Mouse (Mus musculus): Measurements from ENCODE around the gene Engase. TPM values are rescaled to one million over a fixed set of nuclear protein-coding genes. Genes with fewer than 3 reads are reported as not detected.

The Engase gene
- polyA plus RNA-seq, 1 experiment from 2014 or later, result 4.8 TPM

DNA sequence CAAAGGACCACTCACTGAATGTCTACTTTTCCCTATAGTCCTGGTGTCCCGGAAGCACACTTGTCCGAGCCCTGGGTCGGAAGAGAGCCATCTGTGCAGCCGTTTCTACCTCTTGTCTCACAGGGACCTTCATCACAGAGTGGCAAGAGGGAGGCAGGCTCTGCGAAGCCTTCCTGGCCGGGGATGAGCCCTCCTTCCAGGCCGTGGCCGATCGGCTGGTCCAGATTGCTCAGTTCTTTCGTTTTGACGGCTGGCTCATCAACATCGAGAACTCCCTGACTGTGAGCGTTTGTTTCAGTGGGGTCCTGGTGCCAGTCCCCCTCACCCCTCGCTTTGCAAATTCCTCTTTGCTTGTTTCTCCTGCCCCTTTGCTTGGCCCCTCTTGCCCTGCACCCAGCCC, 5.1 kb downstream of the Engase start:
- no peaks in the 10 kb centered on the region for H3K9me3 ChIP-seq (ENCODE audit: control insufficient read depth, low read length)
- 86% methylated on average over 14 of the region's 14 CpGs for WGBS
- no peak overlapping the region for H3K4me2 ChIP-seq (ENCODE audit: low read length)
- no peak overlapping the region for H3K4me3 ChIP-seq (ENCODE audit: control insufficient read depth in 1 of 2, insufficient read depth in 1 of 2, low read depth in 1 of 2, low read length in 2 of 2)
- peaks cover 3 to 4% of the 10 kb centered on the region in 2 experiments; a peak in 1 of 4 replicates for H3K4me1 ChIP-seq (ENCODE audit: control insufficient read depth in 2 of 2, insufficient read depth in 2 of 2, low read length in 2 of 2)
- no peak overlapping the region for H3K27ac ChIP-seq (replicated peaks in 1 of 2; ENCODE audit: control insufficient read depth in 1 of 2, insufficient read depth in 1 of 2, low read depth in 2 of 2, low read length in 2 of 2)
- peaks cover 36% of the 10 kb centered on the region for H3K36me3 ChIP-seq (ENCODE audit: control insufficient read depth, insufficient read depth, low read length)
- no peak for ATAC-seq (ENCODE audit: insufficient number of reproducible peaks, insufficient read depth, low FRiP score, low read depth)
- H3K27me3 ChIP-seq (ENCODE audit: control insufficient read depth, insufficient read depth, low read length), result no peaks in the 10 kb centered on the region
- H3K9ac ChIP-seq (ENCODE audit: low read length), result no peak overlapping the region

DNA sequence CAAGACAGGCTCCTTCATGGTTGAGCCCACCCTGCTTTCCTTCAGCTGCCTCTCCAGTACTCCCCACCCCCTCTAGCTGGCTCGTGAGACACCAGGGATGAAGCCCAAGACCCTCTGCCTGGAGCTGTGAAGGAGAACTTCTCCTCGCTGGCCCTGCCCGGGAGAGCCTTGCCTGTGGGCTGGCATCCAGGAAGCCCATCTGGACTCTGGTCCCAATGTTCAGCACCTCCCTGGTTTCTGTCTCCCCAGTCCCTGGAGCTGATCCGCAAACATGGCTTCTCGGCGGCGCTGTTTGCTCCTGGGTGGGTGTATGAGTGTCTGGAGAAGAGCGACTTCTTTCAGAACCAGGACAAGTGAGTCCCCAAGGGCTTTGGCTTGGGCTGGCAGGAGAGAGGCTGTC, 7.5 kb downstream of the Engase start:
- 73% methylated on average over 8 of the region's 8 CpGs for WGBS

DNA sequence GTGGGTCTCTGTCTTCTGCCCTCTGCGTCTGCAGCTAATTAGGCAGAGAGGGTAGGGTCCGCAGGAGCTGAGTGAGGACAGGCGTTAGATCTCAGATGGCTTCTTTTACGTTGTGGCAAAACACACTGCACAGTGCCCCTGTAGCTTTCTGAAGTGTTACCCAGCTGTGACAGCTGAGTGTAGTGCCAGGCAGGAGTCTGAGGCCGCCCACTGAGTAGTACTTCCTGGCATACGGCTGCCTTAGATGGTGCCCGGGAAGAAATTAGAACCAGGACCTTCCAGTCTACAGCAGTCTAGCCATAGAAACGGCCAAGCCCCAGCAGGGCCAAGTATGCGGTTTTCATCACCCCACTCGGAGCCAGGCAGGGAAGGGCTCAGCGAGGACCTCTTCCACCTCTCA, 8.7 kb downstream of the Engase start:
- Histone ChIP-seq H3K36me3 (ENCODE audit: control insufficient read depth, insufficient read depth, low read length) (peaks cover 39% of the 10 kb centered on the region), H3K27me3 (ENCODE audit: control insufficient read depth, insufficient read depth, low read length) (peaks cover 2% of the 10 kb centered on the region; the same call in 1 of the 2 replicates), H3K27ac (replicated peaks in 1 of 2; ENCODE audit: control insufficient read depth in 1 of 2, insufficient read depth in 1 of 2, low read depth in 2 of 2, low read length in 2 of 2) (no peak overlapping the region), H3K4me2 (ENCODE audit: low read length) (no peak overlapping the region), H3K9ac (ENCODE audit: low read length) (no peak overlapping the region), H3K9me3 (ENCODE audit: control insufficient read depth, low read length) (no peaks in the 10 kb centered on the region), H3K4me3 (ENCODE audit: control insufficient read depth in 1 of 2, insufficient read depth in 1 of 2, low read depth in 1 of 2, low read length in 2 of 2) (no peak overlapping the region), H3K4me1 (ENCODE audit: control insufficient read depth in 2 of 2, insufficient read depth in 2 of 2, low read length in 2 of 2) (peaks cover 0 to under 1% of the 10 kb centered on the region in 2 experiments; a peak in 1 of 4 replicates)
- ATAC-seq (ENCODE audit: insufficient number of reproducible peaks, insufficient read depth, low FRiP score, low read depth), result no peak
- 56% methylated on average over 11 of the region's 11 CpGs for WGBS

More for the DNA sequence above, 7.5 kb downstream of the Engase start:
- H3K36me3 ChIP-seq (ENCODE audit: control insufficient read depth, insufficient read depth, low read length), result peaks cover 45% of the 10 kb centered on the region
- H3K27me3 ChIP-seq (ENCODE audit: control insufficient read depth, insufficient read depth, low read length), result no peaks in the 10 kb centered on the region
- no peak overlapping the region for H3K27ac ChIP-seq (replicated peaks in 1 of 2; ENCODE audit: control insufficient read depth in 1 of 2, insufficient read depth in 1 of 2, low read depth in 2 of 2, low read length in 2 of 2)
- no peak overlapping the region for H3K4me2 ChIP-seq (ENCODE audit: low read length)
- no peak overlapping the region for H3K4me3 ChIP-seq (ENCODE audit: control insufficient read depth in 1 of 2, insufficient read depth in 1 of 2, low read depth in 1 of 2, low read length in 2 of 2)
- ATAC-seq (ENCODE audit: insufficient number of reproducible peaks, insufficient read depth, low FRiP score, low read depth), result no peak
- H3K9me3 ChIP-seq (ENCODE audit: control insufficient read depth, low read length), result no peaks in the 10 kb centered on the region
- no peaks in the 10 kb centered on the region for H3K4me1 ChIP-seq (ENCODE audit: control insufficient read depth in 2 of 2, insufficient read depth in 2 of 2, low read length in 2 of 2)
- no peak overlapping the region for H3K9ac ChIP-seq (ENCODE audit: low read length)

DNA sequence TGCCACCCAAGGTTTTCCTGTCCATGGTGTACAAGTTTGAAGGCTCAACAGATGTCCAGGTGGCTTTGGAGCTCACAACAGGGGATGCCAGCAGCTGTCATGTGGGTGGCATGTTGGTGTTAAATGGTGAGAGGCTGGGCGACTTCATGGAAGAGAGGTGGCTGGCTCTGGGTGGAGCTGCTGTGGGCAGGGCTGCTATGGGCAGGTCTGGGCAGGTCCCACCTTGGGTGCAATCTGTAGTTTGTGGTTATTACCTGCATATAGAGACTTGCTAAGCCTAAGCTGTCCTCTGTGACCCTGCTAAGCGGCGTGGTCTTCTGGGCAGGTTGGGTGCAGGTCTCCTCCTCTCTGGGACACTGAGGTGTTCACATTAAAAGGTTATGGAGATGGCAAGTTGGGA, 9.2 kb downstream of the Engase start:
- Histone ChIP-seq H3K9me3 (ENCODE audit: control insufficient read depth, low read length) (no peaks in the 10 kb centered on the region), H3K36me3 (ENCODE audit: control insufficient read depth, insufficient read depth, low read length) (peaks cover 39% of the 10 kb centered on the region), H3K27ac (replicated peaks in 1 of 2; ENCODE audit: control insufficient read depth in 1 of 2, insufficient read depth in 1 of 2, low read depth in 2 of 2, low read length in 2 of 2) (no peak overlapping the region), H3K4me1 (ENCODE audit: control insufficient read depth in 2 of 2, insufficient read depth in 2 of 2, low read length in 2 of 2) (peaks cover 2 to 4% of the 10 kb centered on the region in 2 experiments; a peak in 2 of 4 replicates), H3K4me2 (ENCODE audit: low read length) (no peak overlapping the region), H3K4me3 (ENCODE audit: control insufficient read depth in 1 of 2, insufficient read depth in 1 of 2, low read depth in 1 of 2, low read length in 2 of 2) (no peak overlapping the region), H3K27me3 (ENCODE audit: control insufficient read depth, insufficient read depth, low read length) (peaks cover 5% of the 10 kb centered on the region; the same call in 1 of the 2 replicates), H3K9ac (ENCODE audit: low read length) (no peak overlapping the region)
- WGBS, result 81% methylated on average over 3 of the region's 3 CpGs
- no peak for ATAC-seq (ENCODE audit: insufficient number of reproducible peaks, insufficient read depth, low FRiP score, low read depth)

DNA sequence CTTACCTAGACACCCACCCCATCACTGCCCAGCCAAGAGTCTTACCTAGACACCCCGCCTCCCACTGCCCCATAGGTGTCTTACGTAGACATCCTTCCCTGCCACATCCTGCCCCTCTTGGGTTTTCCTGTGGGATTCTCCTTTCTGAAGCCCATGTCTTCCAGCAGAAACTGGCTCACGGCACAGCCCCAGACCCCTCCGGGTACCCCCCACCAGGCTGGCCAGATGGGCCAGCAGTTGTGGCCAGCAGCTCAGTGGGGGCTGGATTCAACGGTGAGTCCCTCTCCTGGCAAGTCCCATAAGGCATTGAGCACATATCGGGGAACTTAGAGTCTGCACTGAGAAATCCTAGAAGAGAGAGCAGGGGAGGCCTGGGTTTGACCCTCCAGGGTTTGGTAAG, 9.7 kb downstream of the Engase start:
- H3K27me3 ChIP-seq (ENCODE audit: control insufficient read depth, insufficient read depth, low read length), result peaks cover 5% of the 10 kb centered on the region
- H3K36me3 ChIP-seq (ENCODE audit: control insufficient read depth, insufficient read depth, low read length), result peaks cover 39% of the 10 kb centered on the region
- H3K4me2 ChIP-seq (ENCODE audit: low read length), result no peak overlapping the region
- H3K9ac ChIP-seq (ENCODE audit: low read length), result no peak overlapping the region
- H3K4me3 ChIP-seq (ENCODE audit: control insufficient read depth in 1 of 2, insufficient read depth in 1 of 2, low read depth in 1 of 2, low read length in 2 of 2), result no peak overlapping the region
- ATAC-seq (ENCODE audit: insufficient number of reproducible peaks, insufficient read depth, low FRiP score, low read depth), result no peak
- H3K4me1 ChIP-seq (ENCODE audit: control insufficient read depth in 2 of 2, insufficient read depth in 2 of 2, low read length in 2 of 2), result peaks cover 2 to 4% of the 10 kb centered on the region in 2 experiments; a peak in 2 of 4 replicates
- H3K27ac ChIP-seq (replicated peaks in 1 of 2; ENCODE audit: control insufficient read depth in 1 of 2, insufficient read depth in 1 of 2, low read depth in 2 of 2, low read length in 2 of 2), result no peak overlapping the region
- no peaks in the 10 kb centered on the region for H3K9me3 ChIP-seq (ENCODE audit: control insufficient read depth, low read length)
- WGBS, result 78% methylated on average over 6 of the region's 6 CpGs

DNA sequence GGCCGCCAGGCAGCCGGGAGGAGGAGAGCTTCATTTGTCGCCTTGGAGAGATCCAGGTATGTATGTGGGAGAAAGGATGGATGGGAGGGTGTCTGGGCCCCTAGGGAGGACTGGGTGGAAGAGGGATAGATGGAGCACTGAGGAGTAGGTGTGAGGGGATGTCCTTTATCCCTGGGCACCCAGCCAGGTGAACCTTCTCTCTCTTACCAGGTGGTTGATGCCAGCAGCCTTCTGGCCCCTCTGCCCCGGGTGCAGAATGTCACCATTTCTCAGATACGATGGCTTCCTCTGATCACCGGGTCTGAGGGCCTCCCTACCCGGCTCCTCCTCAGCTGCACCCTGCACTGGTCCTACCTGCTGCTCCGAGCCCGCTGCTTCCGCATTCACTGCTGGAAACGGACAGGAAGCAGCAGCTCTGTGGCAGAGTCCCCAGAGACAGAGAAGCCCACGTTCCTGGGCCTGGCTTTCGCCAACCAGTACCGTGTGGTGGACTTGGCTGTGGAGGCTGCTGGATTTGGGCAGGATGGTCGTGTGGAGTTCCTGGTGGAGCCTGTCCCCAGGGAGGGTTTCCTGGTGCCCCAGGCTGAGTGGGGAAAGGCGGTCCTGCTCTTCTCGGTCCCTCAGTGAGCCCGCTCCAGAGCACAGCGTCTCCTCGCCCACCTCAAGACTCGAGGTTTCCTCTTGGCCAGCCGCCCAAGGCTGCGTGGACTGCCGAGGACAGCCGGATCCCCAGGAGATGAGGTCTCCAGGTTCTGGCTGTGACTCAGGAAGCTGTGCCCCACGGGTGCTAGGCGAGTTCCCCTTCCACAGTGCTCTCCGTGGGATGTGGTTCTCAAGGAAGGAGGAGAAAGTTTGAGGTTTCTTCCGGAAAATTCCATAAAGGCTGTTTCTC, 10.5 kb downstream of the Engase start:
- Histone ChIP-seq H3K9ac (ENCODE audit: low read length) (no peak overlapping the region), H3K4me3 (ENCODE audit: control insufficient read depth in 1 of 2, insufficient read depth in 1 of 2, low read depth in 1 of 2, low read length in 2 of 2) (no peak overlapping the region), H3K9me3 (ENCODE audit: control insufficient read depth, low read length) (no peaks in the 10 kb centered on the region), H3K27me3 (ENCODE audit: control insufficient read depth, insufficient read depth, low read length) (peaks cover 5% of the 10 kb centered on the region), H3K36me3 (ENCODE audit: control insufficient read depth, insufficient read depth, low read length) (peaks cover 39% of the 10 kb centered on the region), H3K4me1 (ENCODE audit: control insufficient read depth in 2 of 2, insufficient read depth in 2 of 2, low read length in 2 of 2) (peaks cover 2 to 4% of the 10 kb centered on the region in 2 experiments; a peak in 2 of 4 replicates), H3K4me2 (ENCODE audit: low read length) (no peak overlapping the region), H3K27ac (replicated peaks in 1 of 2; ENCODE audit: control insufficient read depth in 1 of 2, insufficient read depth in 1 of 2, low read depth in 2 of 2, low read length in 2 of 2) (no peak overlapping the region)
- no peak for ATAC-seq (ENCODE audit: insufficient number of reproducible peaks, insufficient read depth, low FRiP score, low read depth)
- WGBS, result 83% methylated on average over 29 of the region's 29 CpGs

DNA sequence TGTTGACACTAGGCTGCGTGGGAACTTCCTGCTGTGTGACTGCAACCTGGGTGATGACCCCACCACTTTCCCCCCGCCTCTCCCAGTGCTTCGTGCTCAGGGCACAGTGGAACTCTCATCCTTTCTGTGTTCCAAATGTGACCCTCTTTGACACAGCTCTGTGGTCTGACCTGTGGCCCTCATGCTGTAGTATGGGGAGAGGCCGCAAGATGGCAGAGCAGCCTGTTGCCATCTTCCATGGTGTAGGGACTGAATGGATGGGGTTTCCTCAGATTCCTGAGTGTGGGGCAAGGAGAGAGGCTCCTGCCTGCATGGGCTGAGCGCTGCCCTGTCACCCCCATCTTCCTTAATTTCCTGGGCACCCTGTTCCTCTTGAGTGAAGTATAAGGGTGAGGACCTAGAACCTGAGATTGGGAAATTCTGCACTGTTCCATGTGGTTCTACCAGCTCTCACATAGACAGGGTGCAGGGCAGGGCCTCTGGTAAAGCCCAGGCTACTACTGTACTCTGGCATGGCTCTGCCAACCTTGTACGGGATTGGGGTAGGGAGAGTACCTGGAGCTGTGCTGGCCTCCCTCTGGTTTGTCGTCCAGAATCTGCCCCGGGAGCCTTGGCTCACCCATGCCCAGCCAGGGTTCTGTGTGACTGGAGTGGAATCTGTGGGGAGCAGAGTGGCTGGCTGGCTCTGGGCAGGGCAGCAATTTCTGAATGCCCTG, 11.7 kb downstream of the Engase start:
- Histone ChIP-seq H3K27me3 (ENCODE audit: control insufficient read depth, insufficient read depth, low read length) (peaks cover 5% of the 10 kb centered on the region), H3K9me3 (ENCODE audit: control insufficient read depth, low read length) (no peaks in the 10 kb centered on the region), H3K4me1 (ENCODE audit: control insufficient read depth in 2 of 2, insufficient read depth in 2 of 2, low read length in 2 of 2) (peaks cover 2 to 4% of the 10 kb centered on the region in 2 experiments; a peak in 2 of 4 replicates), H3K4me2 (ENCODE audit: low read length) (no peak overlapping the region), H3K9ac (ENCODE audit: low read length) (no peak overlapping the region), H3K4me3 (ENCODE audit: control insufficient read depth in 1 of 2, insufficient read depth in 1 of 2, low read depth in 1 of 2, low read length in 2 of 2) (no peak overlapping the region), H3K36me3 (ENCODE audit: control insufficient read depth, insufficient read depth, low read length) (peaks cover 28% of the 10 kb centered on the region), H3K27ac (replicated peaks in 1 of 2; ENCODE audit: control insufficient read depth in 1 of 2, insufficient read depth in 1 of 2, low read depth in 2 of 2, low read length in 2 of 2) (no peak overlapping the region)
- no peak for ATAC-seq (ENCODE audit: insufficient number of reproducible peaks, insufficient read depth, low FRiP score, low read depth)
- 75% methylated on average over 8 of the region's 8 CpGs for WGBS
